Mouse (Mus musculus) urinary bladder, postnatal 25 days (tissue): ENCODE data around the gene Zmynd12.

Source experiments
- DNase-seq: peaks from one replicate; pipeline ENCODE4 v3.0.0; 2022; ENCODE audit warnings: low spot score

The Zmynd12 gene

DNA sequence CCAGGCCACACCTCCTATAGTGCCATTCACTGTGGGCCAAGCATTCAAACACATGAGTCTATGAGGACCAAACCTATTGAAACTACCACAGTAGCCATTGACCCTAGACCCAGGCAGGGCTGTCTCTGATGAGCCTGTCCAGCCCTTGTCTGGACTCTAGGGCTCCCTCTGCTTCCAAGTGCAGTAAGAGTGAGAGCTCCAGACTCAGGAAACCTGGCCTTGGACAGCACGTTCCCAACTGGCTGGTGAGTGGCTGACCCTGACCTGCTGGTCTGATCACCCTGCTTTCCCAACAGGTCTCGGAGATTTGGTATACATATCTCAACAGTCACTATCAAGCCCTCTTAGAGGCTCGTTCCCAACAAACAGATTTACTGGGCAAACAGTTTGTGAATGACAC lies 25.2 kb downstream of the Zmynd12 start:
- no peak for DNase-seq

DNA sequence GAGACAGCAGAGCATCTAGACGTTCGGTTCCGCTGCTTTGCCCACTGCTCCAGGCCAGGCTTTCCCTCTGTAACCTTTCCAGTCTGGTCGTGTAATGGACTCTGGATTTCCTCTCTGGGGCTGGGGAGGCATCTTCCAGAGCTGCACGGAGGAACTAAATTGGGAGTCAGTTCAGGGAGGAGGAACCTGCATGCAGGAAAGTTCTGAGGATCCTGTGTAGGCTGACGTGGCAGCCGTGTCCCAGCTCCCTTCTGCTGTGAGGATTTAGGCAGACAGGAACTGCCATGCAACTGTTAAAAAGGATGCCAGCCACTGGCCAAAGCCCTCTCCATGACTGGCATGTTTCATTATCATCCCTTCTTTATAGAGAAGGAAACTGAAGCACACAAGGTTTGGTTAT lies 27.8 kb downstream of the Zmynd12 start:
- DNase-seq: no peak

DNA sequence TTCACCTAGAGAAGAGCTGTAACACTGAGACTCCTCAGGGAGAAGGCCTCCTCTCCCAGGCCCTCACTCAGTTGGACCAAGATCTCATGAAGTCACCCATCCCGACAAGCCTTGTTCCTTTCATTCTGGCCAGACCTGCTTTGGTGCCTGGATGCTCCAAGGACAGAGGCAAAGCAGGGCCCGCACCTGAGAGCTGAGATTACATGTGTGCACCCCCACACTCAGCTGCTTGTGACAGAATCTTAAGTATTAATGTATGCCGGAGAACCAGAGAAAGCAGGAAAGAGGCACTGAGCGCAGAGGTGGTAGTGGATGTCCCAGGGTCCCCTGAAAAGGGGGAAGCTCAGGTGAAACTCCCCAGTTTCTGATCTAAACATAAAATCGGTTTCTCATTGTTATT lies 30.5 kb downstream of the Zmynd12 start:
- no peak for DNase-seq

DNA sequence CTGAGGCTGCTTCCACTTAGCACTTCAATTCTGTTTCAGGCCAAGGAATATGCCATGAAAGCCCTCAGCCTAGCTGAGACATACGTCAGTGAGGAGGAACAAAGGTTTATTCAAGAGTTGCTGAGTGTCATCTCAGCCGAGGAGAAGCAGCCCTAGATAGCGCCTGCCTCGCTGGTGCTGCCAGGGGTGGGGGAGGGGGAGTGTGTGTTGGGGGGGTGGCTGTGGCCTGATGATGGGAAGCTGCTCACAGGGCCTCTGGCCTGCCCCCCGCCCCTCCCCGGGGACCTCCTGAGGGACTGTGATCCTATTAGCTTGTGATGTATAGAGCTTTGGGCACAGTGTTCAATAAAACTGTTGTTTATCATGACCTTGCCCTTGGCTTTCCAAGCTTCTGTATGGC lies 30.9 kb downstream of the Zmynd12 start:
- DNase-seq: no peak

DNA sequence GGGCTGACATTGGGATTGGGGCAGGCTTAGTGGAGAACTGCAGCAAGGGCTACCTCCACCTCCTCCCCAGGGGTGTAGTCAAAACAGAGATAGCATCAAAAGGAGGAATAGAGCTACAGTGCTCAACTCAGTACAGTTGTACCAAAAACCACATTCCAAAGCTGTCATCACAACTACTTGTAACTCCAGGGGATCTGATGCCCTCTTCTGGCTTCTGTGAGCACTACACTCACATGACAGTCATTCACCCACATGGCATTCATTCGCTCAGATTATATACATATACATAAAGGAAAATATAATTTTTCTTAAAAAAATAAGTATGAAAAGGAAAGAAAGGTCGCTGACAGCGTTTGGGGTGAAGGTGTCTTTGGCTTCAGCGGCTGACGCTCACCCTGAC lies 37.7 kb downstream of the Zmynd12 start:
- no peak for DNase-seq

DNA sequence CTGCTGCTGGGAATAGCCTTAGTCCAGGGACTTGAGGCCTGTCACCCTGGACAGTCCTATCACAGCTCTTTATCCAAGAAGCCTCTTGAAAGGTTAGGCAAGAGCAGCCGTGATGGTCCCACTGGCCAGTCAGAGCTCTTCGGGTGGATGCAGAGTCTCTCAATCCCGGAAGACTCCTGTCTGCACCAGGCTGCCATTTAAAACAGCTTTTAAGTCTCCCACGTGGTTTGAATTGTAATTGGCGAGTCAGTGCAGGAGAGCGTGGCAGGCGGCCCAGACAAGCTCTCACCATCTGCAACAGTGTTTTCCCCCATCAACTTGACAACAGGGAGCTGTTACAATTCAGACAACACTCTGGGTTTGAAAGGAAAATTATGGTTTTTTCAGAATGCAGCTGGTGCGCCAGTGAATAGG lies 38.1 kb downstream of the Zmynd12 start:
- no peak for DNase-seq

DNA sequence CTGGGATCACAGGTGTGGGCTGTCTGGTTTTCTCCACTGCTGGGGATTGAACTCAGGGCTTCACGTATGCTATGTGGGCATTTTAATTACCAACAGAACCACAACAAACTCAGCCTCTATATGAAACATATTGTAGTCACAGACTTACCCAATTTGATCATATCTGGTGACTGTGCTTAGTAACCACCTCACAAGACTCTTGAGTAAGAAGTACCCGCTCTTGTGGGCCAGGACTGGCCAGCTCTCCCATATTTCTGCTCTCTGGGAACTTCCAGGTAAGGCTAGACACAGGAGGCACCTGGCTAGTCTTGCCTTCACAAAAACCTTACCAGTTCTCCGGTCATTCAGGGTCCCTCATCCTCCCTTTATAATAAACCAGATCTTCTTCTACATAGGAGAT lies 39.8 kb downstream of the Zmynd12 start:
- no peak for DNase-seq

DNA sequence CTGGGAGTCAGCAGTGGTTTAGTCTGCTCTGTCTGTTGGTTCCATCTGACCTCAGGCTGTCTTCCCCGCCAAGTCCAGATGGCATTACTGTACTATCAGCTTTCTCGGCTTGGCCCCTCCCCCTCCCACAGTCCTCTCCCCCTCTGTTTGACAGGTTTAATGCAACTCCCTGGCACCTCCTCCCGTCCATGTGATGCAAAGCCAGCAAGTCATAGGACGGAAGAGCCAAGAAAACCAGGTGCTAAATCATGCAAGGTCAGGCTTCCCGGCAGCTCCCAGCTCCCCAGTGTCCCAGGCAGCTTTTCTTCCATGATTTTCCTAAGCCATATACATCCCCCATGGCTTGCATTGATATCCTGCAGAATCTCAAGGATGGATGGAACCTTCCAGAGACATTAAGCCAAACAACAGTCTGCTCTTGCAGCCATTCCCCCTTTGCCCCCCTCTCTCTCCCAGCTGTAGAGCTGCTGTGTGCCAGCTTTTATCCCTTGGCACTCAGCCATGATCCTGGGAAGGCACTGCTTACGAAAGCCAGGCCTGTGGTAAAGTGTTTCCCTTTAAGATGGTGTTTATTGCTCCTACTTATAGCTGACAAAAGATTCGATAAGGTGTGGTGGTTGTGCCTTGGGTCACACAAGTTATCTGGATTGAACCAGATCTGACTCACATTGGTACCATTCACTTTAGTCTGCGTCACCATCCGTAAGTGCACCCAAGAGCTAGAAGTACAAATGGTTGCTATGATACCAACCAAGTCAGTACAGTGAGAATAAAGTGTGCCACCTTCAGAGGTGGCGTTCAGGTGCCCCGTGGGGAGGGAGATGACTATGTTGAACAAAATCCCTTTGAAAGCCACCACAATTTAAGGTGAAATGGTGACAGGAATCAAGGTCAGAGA lies 40.5 kb downstream of the Zmynd12 start:
- DNase-seq: peak; percentile 29

DNA sequence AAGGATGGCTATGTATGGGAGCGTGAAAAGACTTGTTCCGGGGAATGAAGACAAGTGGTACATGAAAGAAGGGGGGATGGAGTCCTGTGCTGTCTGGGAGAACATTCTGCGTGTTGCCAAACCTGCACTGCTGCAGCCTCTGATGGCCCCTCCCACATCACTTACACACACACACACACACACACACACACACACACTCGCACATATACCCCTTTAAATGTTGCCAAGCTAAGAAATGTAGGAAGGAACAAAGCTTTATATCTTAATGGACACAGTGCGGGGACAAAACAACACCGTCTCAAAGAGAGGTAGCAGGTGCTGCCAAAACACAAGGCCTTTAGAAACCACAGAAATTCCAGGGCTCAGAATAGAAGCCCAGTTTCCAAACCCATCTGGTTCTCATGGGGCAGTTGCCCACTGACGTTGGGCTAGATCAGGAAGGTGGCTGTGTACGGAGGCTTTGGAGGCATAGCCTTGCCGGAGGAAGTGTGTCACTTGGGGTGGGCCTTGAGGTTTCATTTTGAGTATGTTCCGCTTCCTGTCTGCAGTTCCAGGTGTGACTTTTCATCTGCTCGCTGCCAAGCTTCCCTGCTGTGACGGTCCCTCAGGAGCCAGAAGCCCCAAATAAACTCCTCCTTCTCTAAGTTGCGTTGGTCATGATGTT lies 41.3 kb downstream of the Zmynd12 start:
- no peak for DNase-seq

DNA sequence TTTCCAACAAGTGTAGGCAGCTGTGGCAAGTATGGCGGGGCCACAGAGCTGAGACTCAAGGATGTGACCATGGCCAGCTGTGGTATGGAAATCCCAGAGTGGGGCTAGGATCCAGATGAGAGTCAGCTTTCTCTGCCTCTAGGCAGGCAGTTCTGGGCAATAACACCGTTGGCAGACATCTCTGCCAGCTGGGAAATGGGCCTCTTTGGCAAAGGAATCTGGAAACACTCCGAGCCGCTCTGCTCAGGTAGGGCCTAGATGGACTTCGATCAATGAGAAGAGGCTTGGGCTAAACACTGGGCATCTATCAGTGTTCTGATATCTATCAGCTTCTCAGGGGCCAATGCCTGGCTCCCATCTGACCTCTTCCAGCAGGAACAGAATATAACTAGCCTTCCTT lies 43.2 kb downstream of the Zmynd12 start:
- DNase-seq: no peak

DNA sequence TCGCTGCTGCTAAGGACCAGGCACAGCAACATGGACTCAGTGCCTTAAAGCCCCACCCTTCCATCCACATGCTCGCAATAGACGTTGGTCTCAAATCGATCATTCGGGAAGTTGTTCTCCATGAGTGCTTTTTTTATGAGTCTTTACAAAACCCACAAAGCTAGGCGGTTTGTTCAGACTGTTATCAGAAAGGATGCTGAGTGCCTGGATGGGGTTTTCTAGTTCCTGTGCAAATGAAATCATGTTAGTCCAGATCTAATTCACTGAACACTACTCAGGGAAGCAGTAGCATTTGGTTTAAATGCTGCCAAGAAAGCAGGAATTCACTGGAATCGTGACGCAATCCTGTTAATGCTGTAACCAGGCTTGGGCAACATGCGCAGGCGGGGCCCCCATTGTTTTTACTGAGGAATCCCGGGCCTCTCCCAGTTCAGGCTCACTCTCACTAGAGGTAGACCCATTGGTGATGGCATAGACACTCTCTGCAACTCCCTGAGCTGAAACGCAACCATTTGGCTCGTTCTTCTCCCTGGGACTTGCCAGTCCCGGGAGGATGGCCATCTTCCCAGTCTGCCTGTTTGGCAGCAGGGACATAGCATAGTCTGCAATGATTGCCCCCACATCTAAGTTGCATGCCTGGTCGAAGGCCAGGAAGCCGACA lies 45.2 kb downstream of the Zmynd12 start:
- no peak for DNase-seq

DNA sequence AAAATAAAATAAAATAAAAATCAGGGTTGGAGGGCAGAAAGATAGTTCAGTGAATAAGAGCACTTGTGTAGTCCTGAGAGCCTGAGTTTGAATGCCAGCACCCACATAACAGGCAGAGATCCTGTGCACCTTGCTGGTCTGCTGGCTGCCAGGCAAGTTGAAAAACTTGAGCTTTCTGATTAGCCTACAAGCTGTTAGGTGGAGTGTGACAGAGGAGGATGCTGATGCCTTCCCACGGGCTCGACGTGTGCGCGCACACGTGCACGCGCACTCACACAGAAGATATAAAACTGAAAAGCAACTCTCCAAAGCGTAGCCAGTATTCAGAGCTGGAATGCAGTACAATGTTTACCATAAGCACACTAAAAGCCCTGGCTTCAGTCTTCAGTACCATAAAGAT lies 49.9 kb downstream of the Zmynd12 start:
- no peak for DNase-seq

DNA sequence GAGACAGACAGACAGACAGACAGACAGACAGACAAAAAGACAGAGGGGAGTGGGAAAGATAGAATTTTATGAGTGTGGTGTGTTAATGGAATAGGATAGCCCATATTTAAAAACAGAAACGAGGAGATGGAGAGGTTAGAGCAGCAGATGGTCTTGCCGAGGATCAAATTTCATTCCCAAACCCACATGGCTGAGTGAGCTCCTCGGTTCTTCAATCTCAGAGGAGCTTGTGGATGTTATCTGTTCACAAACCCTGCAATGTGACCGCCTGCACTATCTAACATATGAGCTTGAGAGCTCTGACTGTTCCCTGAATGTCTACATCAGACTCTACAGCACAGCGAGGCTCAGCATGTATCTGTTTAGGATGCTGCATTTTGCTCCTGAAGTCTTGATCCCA lies 50.5 kb downstream of the Zmynd12 start:
- no peak for DNase-seq

DNA sequence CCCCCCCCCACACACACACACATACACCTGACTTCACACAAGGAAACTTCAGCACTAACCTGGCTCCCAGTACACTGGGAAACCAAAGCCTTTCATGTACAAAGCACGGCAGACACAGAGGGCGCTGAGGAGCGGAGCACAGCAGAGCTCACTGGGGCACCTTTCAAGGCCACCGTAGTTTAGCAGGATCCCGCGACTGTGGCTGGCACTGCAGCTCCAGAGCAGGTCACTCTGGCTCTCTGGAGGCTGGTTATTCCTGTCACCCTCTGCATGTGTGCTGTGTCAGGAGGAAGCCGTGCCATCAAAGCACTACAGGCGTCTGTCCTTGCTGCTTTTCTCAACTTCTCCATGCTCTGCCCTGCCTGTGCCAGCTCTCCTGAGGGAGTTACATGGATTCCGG lies 60.4 kb downstream of the Zmynd12 start:
- DNase-seq: no peak

DNA sequence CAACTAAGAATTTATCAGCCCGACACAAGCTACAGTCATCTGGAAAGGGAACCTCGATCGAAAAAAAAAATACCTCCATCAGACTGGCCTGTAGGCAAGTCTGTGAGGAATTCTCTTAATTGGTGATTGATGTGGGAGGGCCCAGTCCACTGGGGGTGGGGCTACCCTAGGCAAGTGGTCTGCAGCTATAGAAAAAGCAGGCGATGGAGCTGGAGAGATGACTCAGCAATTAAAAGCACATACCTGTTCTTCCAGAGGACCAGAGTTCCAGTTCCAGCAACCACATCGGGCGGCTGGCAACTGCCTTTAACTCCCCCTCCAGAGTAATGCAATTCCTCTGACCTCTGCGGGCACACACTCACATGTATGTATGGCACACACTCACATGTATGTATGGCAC lies 62.3 kb downstream of the Zmynd12 start:
- no peak for DNase-seq

DNA sequence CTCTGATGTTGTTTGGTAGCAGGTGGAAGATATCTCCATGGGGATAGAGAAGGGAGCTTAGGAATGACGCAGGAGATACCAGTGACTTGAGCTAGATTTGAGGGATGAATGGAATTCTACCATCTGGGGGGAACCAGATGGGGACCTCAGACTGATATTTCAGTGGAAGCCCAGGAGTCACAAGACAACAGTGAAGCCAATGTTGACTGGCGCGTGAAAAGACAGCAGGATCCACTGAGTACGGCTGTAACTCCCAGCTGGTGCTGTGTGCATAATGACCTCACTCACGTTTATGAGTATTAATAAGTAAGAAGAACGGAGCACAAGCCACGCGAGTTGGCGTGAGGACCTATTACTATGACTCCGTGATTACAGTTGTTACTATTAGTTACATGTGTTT lies 67.1 kb downstream of the Zmynd12 start:
- no peak for DNase-seq

DNA sequence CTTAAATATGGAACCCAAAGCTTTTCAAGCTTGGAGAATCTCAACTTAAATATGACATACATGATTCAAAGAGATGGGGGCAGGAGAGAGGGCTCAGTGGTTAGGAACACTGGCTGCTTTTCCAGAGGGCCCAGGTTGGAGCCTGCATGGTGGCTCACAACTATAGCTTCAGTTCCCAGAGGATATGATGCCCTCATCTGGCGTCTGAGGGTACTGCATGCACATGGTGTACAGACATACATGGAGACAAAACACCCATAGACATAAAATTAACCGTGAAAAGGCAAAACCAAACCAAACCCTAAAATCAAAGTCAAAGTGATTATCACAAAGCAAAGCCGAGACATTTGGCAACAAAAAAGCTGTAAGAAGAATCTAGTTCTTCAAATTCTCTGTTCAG lies 68.2 kb downstream of the Zmynd12 start:
- DNase-seq: no peak

DNA sequence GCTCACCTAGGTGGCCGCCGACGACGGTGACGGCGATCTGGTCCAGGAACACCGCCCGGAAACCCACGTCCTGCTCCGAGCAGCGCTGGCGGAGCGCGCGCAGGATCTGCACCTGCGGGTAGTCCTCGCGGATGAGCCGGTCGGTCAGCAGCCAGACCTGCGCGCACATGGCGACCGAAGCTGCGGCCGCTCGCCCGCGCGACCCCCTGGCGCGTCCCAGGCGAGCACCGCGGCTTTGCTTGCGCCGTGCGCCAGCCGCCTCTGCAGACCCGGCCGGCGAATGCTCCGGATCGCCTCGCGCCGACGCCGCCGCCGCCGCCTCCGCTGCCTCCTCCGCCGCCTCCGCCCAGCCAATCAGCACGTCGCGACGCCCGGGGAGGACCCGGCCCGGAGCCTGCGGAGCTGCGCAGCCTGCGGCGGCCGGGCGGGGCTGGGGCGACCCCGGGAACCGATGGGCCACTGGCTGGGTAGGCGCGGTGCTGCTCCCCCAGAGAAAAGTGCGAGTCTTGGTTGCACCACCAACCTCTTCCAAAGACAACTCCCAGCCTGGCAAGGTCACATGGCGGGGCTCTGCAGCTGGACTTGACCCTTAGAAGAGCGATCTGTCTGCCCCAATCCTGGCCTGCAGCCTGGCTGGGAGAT lies 69.8 kb downstream of the Zmynd12 start, which contains the start of gene Rimkla:
Gene Rimkla, minus strand, starts transcription at position 338 of the 642 bp plus-strand sequence.
- peak; percentile 49 for DNase-seq

DNA sequence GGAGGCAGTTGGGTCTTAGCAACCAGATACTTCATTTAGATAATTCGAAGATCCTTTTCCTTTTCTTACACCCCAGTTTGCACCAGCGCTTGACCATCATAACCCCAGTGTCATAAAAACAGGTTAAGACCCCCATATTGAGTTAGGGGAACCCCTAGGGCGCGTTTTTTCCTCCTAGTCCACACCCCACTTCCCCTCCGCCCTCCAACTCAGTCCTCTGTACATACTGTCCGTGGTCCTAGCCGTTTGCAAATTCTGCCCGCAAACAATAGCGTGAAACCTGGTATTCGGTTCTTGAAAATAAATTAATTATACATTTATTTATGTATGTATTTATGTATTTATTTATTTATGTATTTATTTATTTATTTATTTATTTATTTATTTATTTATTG lies 70.3 kb downstream of the Zmynd12 start:
- DNase-seq: no peak

DNA sequence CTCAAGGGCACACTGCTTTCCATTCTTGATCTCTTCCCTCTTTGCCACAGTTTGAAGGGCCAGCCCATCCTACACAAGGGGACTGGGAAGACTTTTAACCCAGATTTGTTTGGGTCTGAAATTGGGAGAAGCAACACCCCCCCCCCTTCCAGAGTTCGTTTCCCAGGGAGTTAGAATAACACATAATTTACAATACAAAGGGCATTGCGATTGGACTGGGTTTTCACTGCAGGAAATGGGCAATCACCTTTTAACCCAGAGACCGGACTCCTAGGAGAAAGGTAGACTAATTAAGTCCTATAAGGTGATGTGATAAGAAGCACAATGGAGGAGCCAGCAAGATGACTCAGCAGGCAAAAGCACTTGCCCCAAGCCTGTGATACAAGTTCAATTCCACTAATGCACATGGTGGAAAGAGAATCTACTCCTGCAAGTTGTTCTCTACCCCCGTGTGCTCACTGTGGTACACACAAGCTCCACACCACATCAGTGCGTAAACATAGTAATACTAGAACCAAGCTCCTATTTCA lies 75.8 kb downstream of the Zmynd12 start:
- DNase-seq: no peak

DNA sequence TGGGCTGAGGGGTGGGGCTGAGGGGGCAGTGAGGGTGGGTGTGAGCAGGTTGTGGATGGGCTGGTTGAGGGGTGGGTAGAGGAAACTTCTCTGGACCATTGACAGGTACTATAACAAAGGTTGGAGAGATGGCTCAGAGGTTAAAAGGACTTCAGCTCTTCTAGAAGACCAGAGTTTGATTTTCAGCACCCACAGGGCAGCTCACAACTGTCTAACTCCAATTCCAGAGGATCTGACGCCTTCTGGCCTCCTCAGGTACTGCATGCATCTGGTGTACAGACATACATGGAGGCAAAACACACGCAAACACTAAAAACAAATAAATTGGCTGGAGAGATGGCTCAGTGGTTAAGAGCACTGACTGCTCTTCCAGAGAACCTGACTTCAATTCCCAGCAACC lies 89.0 kb downstream of the Zmynd12 start:
- no peak for DNase-seq

DNA sequence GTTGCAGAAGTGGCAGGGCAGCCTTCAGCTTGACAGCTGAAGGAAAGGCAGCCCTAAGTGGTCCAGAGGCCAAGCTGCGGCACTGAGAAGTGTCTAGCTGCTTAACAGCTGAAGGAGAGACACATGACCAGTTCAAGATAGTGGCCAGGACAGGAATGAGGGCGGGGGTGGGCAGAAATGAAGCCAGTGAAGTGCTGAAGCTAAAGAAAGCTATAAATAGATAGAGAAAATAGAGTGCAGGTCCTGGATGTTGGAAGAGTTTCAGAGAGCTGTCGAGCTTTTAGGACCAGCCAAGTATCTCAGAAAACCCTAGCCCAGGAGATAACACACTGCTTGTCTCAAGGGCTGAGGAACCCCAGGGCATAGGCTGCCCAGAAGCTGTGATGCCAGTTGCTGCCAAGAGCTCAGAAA lies 90.1 kb downstream of the Zmynd12 start:
- DNase-seq: no peak
